Mouse (Mus musculus) CD8-positive naive resting alpha-beta T cell, adult 2 months (primary cell): Measurements from ENCODE around the gene Xpo6.

ENCODE experiments used
- DNase-seq, 2 experiments: peaks; one replicate each; pipeline ENCODE4 v3.0.0; 2022; ENCODE audit warnings: low read depth in 2 of 2, low spot score in 2 of 2

The Xpo6 gene

GRCm38 (mm10) chr7:126200178-126200996 lies at the start of gene Xpo6:
Gene Xpo6, minus strand, starts transcription at chr7:126200501.
- DNase-seq, result peak; percentile 91 to 95

GRCm38 (mm10) chr7:126249986-126250385 lies 49.7 kb upstream of the Xpo6 start:
- no peak for DNase-seq

DNA sequence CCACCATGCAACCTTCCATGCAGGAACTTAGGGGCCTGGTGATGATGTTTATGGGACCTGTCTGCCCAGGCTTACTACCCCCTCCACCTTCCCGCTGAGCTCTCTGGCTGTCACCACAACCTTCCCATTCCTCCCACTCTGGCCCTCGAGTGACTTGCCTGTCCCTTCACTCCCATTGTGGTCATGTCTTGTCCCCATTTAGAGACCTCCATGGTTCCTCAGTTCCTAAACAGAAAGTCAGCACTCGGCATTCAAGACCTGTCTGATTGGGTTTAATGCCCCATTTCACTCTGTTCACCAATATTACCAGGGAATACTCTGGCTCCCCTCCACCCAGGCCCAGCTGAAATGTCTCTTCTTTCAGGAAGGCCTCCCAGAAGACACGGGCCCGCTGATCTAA lies 48.8 kb upstream of the Xpo6 start:
- no peak for DNase-seq

DNA sequence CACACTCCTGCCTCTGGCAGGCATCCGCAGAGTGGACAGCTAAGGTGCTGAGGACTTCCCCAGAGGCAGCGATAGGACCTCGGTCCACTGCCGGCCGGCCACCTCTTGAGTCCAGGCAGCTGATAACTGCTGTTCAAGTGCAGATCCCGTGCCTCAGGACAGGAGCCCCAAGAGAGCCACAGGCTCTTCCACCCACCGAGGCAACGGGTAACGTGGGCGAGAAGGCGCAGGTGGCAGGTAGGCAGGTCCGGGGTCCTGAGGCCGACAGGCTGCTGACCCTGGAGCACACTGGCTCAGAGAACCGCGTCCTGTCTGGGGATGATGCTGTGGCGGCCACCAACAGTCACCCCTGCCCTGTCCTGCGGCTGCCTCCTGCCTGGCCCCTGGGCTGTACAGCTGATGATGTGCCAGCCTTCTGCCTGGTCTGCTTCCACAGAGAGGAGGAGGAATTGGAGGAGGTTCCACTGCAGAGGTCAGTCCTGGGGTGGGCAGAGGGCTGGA lies 48.4 kb upstream of the Xpo6 start:
- DNase-seq, result no peak

- no peak for DNase-seq
These were observed 47.8 kb upstream of the Xpo6 start for GRCm38 (mm10) chr7:126248088-126248487.

- DNase-seq, result no peak
These were observed 44.0 kb upstream of the Xpo6 start for GRCm38 (mm10) chr7:126244168-126244750.

DNA sequence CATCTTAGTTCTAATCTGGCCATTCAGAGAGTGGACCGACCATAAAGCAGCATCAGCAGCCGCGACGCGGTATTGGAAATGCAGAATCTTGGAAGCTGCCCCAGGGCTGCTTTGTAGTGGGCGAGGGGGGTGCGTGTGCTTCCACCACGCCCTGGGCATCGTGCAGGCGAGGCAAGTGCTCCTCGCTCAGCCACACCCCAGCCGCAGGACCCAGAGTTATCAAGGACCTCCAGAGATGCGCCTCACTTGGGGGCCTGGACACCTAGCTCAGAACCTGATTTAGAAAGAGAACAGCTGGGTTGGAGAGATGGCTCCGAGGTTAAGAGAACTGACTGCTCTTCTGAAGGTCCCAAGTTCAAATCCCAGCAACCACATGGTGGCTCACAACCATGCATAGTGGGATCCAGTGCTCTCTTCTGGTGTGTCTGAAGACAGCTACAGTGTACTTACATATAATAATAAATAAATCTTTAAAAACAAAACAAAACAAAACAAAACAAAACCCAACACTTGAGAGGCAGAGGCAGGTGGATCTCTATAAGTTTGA lies 40.6 kb upstream of the Xpo6 start:
- no peak for DNase-seq

- no peak for DNase-seq
These were observed 36.5 kb upstream of the Xpo6 start for GRCm38 (mm10) chr7:126236794-126237192.

GRCm38 (mm10) chr7:126236083-126236793 lies 35.9 kb upstream of the Xpo6 start:
- peak in 1 of 2 experiments; percentile 15 for DNase-seq

DNA sequence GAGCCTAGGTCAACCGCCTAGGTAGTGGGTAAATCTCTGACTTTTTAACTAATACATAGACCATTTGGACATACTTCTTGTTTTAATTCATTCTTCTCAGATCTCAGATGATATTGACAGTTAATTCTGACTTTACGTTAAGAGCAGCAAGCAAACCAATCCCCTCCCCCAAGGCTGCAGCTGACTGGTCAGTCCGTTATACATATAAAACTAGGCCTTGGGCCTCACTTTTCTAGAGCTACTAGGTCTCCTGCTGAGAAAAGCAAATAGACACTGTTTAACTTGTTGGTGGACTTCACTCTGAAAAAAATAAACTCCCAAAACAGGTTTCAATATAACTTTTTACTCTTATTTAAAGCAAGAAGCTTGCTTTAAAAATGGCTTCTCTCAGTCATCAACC lies 34.3 kb upstream of the Xpo6 start:
- no peak for DNase-seq

- no peak for DNase-seq
These were observed 32.2 kb upstream of the Xpo6 start for GRCm38 (mm10) chr7:126232345-126233071.

GRCm38 (mm10) chr7:126230357-126231148 lies 30.3 kb upstream of the Xpo6 start:
- DNase-seq, result peak; percentile 4

DNA sequence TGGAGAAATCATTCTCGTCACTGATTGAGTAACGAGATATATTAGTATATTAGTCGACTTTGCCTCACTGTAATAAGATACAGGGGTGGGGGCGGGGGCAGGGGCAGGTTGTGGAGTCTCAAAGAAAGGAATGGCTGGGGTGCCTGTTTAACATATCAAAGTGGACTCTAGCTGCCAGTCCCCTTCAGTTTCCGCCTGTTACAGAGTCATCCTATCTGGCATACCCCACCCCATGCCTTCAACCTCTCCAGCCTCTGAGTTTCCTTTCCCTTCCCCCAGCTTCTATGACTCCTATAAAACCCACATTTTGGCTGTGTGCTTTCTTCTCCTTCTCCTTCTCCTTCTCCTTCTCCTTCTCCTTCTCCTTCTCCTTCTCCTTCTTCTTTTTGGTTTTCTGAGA lies 25.8 kb upstream of the Xpo6 start:
- DNase-seq, result no peak

DNA sequence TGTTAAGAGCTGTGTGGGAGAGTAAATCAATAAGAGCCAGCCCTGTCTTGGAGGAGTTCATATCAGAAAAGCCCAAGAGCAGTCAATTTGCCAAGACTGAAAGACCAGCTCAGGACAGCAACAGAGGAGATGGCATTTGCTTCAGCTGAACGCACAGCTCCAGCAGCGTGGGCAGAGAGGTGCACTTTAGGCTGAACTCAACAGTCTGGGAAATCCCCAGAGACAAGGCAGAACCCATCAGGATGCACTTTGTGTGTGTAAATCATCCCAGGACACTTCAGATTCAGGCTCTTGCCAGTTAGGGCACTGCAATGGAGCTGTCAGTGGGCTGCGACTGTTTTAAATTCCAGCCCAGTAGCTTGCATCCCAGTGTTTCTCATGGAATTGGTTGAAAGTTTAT lies 22.5 kb upstream of the Xpo6 start:
- DNase-seq, result no peak

DNA sequence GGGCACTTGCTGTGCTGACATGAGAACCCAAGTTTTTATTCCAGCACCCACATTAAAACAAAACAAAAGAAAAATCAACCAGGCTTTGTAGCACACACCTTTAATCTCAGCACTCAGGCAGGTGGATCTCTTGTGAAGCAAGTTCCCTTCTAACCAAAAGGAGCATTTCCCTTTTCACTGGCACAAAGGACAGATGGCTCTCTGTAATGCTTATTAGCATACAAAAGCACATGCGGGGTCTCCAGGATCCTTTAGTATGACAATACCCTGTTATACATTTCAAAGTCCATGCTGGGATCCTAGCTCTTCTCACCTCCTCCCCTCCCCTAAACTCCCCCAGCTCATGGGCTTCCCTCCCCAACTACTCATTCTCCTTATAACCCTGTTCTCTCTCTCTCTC lies 20.3 kb upstream of the Xpo6 start:
- no peak for DNase-seq

DNA sequence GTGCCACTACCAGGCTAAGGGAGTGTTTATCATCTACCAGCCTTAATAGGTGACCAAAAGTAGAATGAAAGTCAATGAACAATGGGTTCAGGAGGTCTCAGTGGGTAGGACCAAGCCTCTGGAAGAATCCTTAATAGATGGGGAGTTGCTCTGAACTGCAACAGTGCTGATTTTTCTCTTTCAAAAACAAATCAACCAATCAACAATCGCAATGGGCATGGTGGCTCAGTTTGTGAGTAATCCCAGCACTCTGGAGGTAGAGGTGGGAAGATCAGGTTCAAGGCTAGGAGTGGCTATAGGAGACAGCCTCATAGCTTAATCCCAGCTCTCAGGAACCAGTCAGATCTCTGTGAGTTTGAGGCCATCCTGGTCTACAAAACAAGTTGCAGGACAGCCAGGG lies 18.0 kb upstream of the Xpo6 start:
- DNase-seq, result no peak

GRCm38 (mm10) chr7:126216867-126217266 lies 16.6 kb upstream of the Xpo6 start:
- DNase-seq, result no peak

GRCm38 (mm10) chr7:126210856-126211255 lies 10.6 kb upstream of the Xpo6 start:
- no peak for DNase-seq

DNA sequence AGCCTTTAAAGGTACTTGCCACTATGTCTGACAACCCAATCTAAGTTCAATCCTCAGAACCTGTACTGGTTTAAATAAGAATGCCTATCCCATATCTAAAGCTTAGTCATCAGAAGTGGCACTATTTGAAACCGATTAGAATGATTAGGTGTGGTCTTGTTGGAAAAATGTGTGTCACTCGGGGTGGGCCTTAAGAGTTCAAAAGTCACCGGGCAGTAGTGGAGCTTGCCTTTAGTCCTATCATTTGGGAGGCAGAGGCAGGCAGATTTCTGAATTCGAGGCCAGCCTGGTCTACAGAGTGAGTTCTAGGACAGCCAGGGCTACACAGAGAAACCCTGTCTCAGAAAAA lies 670 bp upstream of the Xpo6 start:
- DNase-seq, result no peak

- peak in 1 of 2 experiments; percentile 32 for DNase-seq
These were observed 604 bp downstream of the Xpo6 start for GRCm38 (mm10) chr7:126199691-126200102.
